Mouse (Mus musculus) spleen, postnatal 14 days (tissue): Measurements from ENCODE around the gene 1700037H04Rik.
A peak's percentile ranks its signal among the peaks of the same experiment; 100 is the strongest.

Experiments
- DNase-seq, 2 experiments: peaks; one replicate each; pipeline ENCODE4 v3.0.0; 2021 to 2022; ENCODE audit warnings: low spot score in 2 of 2

1700037H04Rik gene

GRCm38 (mm10) chr2:131179246-131179886 lies 19.5 kb upstream of the 1700037H04Rik start:
- DNase-seq, result peak; percentile 37 to 42

DNA sequence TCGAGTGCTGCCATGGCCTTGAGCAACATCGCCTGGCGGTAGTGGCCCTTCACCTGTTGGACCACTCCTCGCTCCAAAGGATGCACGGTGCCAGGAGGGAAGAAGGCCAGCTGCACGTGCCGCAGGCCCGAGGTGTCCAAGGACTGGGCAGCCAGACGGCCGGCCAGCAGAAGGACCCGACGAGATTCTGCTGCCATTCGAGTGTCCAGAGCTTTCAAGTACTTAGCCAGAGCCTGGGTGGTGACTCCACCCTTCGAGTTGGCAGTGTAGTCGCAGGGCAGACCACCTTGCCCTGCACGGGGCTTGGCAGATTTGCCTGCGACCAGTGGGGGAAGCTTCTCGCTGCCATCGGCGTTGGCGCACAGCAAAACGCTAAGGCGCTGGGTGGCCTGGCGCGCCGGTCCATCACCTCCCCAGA lies 19.0 kb upstream of the 1700037H04Rik start:
- DNase-seq, result no peak

DNA sequence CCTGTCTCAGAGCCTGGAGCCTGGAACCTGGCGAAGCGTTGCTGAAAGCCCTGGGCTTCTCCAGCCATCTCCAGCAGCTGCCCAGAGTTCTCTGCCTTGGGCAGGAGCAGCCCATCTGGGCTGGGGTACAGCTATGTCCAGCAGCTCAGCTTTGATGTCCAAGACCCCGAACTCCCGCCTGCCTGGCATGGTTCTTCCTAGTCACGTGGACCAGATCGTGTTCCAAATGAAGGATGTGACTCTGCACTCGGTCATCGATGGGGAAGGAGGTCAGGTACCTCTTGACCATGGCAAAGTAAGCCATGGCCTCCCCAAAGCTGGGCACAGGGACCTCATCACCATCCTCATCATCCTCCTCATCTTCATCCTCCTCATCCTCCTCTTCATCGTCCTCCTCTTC lies 18.1 kb upstream of the 1700037H04Rik start:
- DNase-seq, result no peak

DNA sequence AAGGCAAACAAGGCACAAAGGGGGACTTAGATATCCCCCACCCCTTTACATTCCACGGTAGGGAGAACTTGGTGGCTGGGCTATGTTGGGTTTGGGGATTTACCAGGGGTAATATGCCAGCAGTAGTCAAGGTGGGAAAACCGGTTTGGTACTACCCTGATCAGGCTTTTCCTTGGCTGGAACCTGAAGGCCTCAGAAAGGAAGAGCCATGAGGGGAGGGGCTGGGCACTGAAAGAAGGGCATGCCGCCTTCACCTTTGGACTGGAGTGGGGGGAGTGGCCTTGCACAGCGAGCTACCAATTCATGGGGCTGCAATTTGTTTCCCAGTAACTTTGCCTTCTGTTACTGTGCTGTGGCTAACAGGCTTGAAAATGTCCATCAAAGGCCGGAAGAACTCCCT lies 16.6 kb upstream of the 1700037H04Rik start:
- DNase-seq, result no peak

- DNase-seq, result no peak
Measured at GRCm38 (mm10) chr2:131175945-131176309, 16.0 kb upstream of the 1700037H04Rik start.

DNA sequence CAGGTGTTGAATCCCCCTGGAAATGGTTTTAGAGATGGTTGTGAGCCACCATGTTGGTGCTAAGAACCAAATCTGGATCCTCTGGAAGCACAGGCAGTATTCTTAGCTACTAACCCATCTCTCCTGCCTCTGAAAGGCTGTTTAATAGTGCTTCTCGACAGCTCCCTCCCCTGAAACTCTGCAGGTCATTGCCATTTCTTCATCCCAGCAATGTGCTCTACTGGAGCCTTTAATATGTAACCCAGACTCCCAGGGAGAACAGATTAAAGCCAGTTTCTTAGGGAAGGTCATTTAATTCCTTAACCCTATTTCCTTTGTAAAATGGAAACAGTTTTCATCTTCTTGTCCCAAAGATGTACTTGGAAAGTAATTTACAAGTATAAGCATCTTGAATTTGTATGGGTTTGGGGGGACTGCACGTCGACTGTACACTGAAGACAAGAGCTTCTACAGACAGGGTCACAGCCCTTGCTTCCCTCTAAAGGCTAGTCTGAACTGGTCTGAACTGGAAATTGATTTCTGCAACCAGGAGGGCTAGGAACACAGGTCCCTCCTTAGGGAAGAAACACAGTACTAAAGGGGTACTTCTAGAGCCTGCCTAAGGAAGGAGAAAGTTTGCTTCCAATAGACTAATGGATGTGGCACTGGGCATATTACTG lies 15.5 kb upstream of the 1700037H04Rik start:
- no peak for DNase-seq

GRCm38 (mm10) chr2:131174700-131175099 lies 14.8 kb upstream of the 1700037H04Rik start:
- DNase-seq, result no peak

DNA sequence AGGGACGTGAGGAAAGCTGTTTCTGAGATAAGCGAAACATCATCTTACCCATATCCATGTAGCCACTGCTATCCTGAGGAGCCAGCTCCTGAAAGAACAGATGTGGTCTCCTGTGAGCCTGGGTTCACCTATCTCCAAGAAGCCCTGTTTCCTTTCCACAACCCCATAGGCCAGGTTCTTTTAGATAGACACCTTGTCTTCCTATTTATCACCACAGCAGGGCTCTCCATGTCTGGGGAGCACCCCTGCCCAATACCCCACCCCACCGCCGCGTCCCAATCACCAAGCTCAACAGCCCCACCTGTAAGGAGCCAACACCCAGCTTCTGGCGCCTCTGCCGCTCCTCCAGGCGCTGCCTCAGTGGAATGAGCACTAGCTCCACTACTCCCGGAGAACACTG lies 12.4 kb upstream of the 1700037H04Rik start:
- DNase-seq, result no peak

DNA sequence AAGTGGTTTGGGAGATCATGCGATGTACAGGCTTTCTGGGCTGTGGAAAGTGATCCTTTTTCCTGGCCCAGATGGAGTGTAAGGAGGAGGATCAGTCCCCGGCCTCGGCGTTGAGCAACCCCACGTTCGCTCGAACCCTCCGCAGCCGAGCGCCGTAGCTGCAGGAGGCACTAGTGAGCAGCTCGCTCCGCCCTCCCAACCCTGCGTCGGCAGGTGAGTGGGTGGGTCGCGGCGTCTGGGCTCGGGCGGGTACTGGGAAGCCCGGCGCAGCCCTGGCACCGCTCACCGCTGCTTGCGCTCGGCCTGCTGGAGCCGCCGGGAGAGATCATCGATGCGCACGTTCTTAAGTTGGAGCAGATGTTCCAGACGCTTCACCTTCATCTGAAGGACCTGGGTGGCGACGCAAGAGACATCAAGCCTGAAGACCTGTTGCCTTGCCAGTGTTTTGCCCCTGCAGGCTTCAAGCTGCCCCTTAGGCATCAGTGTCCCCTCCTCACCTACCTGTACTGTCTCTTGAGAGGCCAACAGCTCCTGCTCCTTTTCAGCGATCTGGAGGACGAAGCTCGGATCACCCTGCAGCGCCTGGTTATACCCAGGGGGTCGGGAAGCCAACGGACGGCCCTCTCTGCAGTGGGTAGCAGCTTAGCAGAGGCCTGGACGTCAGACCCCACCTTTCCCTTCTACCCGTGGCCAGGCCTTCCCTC lies 11.7 kb upstream of the 1700037H04Rik start:
- peak; percentile 48 to 60 for DNase-seq

DNA sequence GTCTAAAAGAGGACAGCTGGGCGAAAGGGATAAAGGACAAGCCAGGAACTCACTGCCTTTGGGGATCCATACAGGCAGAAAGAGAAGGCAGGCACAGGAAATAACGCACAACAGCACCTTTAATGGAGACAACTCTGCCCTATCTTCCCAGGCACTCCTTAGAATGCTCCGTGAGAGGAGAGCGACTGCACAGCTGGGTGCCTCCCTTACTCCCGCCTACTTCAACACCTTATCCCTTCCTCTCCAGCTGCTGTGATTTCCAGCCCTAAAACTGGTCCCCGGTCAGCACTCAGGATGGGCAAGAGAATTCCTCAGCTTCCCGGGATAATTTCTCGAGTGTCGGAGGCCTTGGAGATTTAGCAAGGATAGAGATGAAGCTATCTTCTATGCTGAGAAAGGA lies 11.1 kb upstream of the 1700037H04Rik start:
- DNase-seq, result no peak

- no peak for DNase-seq
Measured at GRCm38 (mm10) chr2:131168914-131169313, 9.0 kb upstream of the 1700037H04Rik start.

DNA sequence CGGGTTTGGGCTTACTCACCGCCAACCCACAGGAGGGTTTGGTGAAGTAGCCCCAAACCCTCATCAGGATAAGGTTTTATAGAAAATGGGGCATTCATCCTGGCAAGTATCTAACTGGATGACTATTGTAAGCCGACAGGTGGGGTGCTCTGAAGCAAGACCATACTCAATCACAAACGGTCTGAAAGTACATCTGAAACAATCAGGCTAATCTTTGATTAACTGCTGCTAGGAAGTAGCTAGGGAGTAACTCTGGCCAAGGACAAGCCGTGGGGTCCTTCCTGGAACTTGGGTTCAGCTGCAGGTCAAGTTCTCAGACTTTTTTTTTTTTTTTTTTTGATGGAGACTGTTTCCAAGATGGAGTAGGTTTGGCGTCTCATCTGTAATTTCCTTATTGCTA lies 8.1 kb upstream of the 1700037H04Rik start:
- DNase-seq, result no peak

DNA sequence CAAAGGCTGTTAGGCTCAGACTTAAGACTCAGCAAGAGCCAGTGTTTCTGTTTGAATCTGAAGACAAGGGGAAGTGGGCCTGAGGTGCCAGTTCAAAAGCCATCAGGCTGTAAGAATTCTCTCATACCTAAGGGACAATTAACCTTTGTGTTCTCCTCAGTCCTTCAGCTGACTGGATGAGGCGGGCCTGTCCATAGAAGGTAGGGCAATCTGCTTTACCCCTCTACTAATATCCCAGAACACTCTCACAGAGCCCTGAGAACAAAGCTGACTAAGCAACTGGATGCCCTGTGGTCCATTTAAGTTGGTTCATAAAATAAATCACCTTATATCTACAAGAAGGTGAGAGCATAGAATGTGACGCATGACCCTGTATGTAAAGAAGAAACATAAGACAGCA lies 6.3 kb upstream of the 1700037H04Rik start:
- DNase-seq, result no peak

DNA sequence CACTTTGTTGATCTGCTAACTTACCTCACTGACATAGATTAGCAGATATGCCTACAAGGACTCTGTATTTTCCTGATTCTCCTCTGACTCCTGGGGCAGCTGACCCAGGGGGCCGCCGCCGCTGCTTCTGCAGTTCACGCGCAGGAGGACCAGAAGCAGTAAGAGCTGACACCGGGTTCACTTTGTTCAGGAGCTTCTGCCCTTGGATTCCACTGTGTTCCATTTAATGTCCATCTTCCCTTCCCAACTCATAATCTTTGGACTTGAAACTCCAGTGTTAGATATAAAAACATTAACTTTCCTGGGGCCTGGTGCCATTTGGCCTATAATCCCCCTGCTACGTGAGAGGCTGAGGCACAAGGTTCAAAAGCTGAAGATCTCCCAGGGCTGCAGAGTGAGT lies 4.0 kb upstream of the 1700037H04Rik start:
- DNase-seq, result no peak

GRCm38 (mm10) chr2:131160671-131161111 lies 810 bp upstream of the 1700037H04Rik start:
- no peak for DNase-seq

DNA sequence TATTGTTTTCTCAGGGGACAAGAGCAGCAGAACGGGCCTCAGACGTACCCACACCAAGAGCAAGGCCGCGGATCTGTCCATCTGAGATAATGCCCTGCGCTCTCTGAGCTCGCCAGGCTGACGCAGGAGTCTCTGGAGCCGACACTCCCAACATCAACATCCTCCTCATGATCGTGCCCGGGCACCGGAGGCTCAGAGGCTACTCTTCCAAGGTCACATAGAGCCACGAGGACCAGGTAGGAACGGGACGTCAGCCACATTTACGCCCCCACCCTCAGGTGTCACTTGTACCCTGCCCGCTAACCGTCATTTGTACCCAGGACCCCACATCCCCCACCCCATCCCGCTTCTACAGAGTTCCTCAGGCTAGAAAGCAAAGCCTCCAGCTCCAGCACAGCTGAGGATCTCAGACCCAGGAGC lies 380 bp downstream of the 1700037H04Rik start:
- peak; percentile 43 to 52 for DNase-seq

GRCm38 (mm10) chr2:131156987-131157386 lies 2.9 kb downstream of the 1700037H04Rik start:
- DNase-seq, result no peak

DNA sequence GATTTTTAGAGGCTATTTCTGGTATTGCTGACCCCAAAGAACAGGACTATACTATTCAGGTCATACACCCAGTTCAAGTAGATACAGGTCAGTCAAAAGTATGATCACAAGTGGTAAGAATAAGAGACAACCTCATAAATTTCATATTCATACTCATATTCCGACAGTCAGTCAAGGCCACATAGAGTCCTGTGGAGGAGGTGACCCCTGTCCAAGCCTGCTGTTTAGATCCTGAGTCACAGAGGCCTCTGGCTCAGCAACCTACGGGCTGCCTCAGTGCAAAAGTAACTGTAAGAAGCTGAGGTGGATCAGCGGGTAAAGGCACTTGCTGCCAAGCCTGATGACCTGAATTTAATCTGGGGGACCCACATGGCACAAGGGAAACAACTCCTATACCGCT lies 5.8 kb downstream of the 1700037H04Rik start:
- DNase-seq, result no peak

- DNase-seq, result no peak
Measured at GRCm38 (mm10) chr2:131152166-131152730, 7.6 kb downstream of the 1700037H04Rik start.

DNA sequence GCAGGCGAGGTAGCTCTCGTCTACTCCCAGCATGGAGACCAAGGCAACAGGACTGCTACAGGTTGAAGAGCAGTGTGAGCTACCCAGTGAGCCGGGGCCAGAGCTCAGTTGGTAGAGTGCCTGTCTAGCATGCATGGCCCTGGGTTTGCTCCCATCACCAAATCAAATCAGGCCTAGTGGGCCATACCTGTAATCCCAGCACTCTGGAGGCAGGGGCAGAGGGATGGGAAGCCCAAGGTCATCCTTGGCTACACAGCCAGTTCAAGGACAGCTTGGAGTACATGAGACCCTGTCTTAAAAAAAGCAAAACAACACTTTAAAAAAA lies 10.7 kb downstream of the 1700037H04Rik start:
- DNase-seq, result no peak

DNA sequence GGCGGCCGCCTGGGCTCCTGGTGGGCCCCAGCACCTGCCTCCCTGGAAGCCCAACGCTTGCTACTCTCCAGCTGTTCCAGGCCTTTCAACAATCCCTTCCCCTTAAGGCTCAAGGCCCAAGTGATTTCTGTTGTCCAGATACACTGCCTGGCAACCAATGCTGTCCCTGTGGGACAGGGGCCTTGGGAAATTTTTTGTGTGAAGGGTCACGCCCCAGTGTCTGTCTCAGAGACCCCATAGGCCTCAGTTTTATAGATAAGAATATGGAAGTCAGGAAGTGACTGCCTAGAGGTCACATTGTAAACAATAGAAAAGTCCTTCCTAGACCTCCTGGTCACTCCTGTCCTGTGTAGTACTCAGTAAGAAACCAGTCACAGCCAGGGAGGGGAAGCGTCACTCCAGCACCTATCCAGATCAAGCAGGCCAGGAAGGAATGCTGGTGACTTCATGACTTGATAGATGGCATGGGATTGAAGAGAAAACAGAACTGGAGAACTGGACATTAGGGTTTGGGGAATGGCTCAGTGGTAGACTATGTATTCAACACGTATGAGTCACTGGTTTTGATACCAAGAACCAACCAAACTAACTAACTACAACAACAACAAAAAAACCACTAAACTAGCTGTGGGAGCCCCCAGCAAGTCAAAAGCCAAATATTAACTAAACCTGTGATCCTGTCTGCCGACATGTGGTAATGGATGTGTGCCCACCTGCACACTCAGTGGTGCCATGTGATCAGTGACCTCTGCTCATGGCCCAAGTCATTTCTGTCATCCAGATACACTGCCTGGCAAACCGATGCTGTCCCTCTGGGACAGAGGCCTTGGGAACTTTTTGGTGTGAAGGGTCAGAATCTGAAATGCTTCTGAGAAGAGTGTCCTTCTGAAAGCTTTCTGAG lies 11.3 kb downstream of the 1700037H04Rik start:
- no peak for DNase-seq

DNA sequence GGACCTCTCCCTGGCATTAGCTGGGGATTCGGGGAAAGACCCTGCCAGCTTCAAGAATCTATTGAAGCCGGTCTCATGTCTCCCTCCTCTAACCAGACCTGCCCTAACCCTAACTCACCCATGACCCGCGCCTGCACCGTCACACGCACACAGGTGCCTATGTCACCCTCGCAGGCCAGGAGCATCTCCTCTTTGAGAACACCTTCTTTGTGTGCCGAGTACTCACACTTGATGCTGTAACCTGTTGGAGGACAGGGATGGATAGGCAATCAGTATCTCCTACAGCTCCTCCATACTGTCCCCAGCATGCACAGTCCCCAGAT lies 12.9 kb downstream of the 1700037H04Rik start:
- no peak for DNase-seq
